Mouse (Mus musculus): ENCODE results near the gene Pnkp. TPM values are rescaled to one million over a fixed set of nuclear protein-coding genes. Genes with fewer than 3 reads are reported as not detected.

Pnkp gene
- polyA plus RNA-seq, 1 experiment from 2014 or later: 38.4 TPM

DNA sequence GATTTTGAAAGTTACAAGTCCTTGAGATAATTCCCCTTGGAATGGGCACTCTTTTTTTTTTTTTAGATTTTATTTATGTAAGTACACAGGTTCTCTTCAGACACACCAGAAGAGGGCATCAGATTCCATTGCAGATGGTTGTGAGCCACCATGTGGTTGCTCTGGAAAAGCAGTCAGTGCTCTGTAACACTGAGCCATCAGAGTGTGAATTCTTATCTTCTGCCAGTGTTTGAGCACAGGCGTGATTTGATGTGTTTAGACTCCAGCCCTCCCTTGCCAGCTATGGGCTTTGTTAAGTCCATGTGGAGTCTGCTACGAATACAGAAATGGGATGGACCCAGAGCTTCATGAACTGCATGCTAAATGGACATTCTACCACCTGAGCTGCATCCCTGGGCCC, 38.8 kb upstream of the Pnkp start:
- H3K27ac ChIP-seq (replicated peaks): peak overlapping the region; percentile 99; the same call in 1 of the 2 replicates
- no peak for DNase-seq (ENCODE audit: low spot score)
- no peaks in the 10 kb centered on the region for H3K9me3 ChIP-seq (replicated peaks)
- 61% methylated on average over 2 of the region's 2 CpGs for WGBS
- peaks cover 63% of the 10 kb centered on the region for H3K4me1 ChIP-seq
- H3K36me3 ChIP-seq: peaks cover 49% of the 10 kb centered on the region
- H3K4me3 ChIP-seq: peak overlapping the region; percentile 88
- no peaks in the 10 kb centered on the region for H3K27me3 ChIP-seq (ENCODE audit: low read depth, poor library complexity, severe bottlenecking)

DNA sequence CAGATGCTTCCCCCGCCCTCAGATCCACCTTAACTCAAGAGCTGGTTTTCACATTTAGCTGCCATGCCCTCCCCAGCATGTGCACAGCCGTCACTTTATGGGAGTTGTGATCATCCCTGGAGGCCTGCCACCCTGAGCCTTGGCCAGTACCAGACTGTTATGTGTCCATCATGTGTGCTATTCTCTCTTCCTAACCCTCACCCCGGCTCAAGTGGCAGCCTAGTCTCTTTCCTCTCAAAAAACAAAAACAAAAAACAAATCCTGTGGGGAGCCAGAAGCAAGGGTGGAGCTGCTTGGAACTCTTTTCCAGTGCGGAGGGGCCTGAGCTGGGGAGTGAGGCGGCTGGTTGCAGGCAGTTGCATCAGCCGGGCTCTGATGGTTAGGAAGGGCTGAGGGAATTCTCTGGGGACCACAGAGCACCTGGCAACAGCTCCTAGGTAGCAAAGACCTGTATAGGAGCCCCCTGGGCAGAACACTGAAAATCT, 38.1 kb upstream of the Pnkp start:
- Histone ChIP-seq H3K27me3 (ENCODE audit: low read depth, poor library complexity, severe bottlenecking) (no peaks in the 10 kb centered on the region), H3K9me3 (replicated peaks) (no peaks in the 10 kb centered on the region), H3K4me1 (peaks cover 69% of the 10 kb centered on the region), H3K4me3 (peak overlapping the region; percentile 88), H3K36me3 (peaks cover 47% of the 10 kb centered on the region), H3K27ac (replicated peaks) (peak overlapping the region; percentile 71)
- no peak for DNase-seq (ENCODE audit: low spot score)
- WGBS: 53% methylated on average over 6 of the region's 6 CpGs

DNA sequence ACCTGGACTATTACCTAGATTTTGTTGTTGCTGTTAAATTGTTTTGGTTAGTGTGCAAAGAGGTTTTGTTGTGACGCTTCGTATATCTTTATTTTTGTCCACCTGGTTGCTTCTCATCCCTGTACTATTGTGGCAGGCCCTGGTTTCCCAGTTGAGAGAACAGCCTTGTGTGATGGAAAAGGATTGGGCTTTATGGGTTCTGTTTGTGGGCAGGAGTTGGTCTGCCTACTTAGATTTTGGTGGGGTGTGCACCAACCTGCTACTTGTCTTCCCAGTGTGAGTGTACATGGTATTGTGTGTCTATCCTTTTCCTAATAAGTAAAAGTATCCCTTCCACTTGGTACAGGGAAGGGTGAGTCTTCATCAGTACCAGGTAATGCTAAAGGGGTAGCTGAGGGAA, 37.5 kb upstream of the Pnkp start:
- H3K4me3 ChIP-seq: peak overlapping the region; percentile 88
- 94% methylated on average over 2 of the region's 2 CpGs for WGBS
- H3K27me3 ChIP-seq (ENCODE audit: low read depth, poor library complexity, severe bottlenecking): no peaks in the 10 kb centered on the region
- peaks cover 73% of the 10 kb centered on the region for H3K4me1 ChIP-seq
- H3K9me3 ChIP-seq (replicated peaks): no peaks in the 10 kb centered on the region
- no peak for DNase-seq (ENCODE audit: low spot score)
- peak overlapping the region; percentile 71 for H3K27ac ChIP-seq (replicated peaks)
- peaks cover 42% of the 10 kb centered on the region; the same call in 1 of the 2 replicates for H3K36me3 ChIP-seq

DNA sequence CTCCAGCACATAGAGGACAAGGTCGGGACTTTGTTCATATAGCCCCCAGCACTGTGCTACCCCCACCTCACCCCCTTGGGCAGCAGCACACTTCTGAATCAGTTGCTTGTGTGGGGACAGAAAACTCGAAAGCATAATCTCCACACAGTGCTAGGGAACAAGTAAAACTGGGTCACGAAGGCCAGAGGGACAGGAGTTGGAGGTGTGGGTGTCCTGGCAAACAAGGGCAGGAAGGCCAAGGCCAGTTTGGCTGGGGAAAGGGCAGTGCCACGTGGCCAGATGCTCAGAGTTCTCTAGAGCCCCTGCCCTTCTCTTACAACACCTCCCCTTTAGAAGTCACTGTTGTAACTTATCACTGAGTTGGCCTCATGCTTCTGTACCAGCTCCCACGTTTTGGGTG, 37.1 kb upstream of the Pnkp start:
- peaks cover 41% of the 10 kb centered on the region; the same call in 1 of the 2 replicates for H3K36me3 ChIP-seq
- no peaks in the 10 kb centered on the region for H3K9me3 ChIP-seq (replicated peaks)
- no peaks in the 10 kb centered on the region for H3K27me3 ChIP-seq (ENCODE audit: low read depth, poor library complexity, severe bottlenecking)
- no peak for DNase-seq (ENCODE audit: low spot score)
- peaks cover 72% of the 10 kb centered on the region for H3K4me1 ChIP-seq
- 0 out of 2 replicates have a peak overlapping the region, but pooled peaks have one; percentile 6 for H3K27ac ChIP-seq (replicated peaks)
- H3K4me3 ChIP-seq: peak overlapping the region; percentile 88
- WGBS: 81% methylated on average over 5 of the region's 5 CpGs

DNA sequence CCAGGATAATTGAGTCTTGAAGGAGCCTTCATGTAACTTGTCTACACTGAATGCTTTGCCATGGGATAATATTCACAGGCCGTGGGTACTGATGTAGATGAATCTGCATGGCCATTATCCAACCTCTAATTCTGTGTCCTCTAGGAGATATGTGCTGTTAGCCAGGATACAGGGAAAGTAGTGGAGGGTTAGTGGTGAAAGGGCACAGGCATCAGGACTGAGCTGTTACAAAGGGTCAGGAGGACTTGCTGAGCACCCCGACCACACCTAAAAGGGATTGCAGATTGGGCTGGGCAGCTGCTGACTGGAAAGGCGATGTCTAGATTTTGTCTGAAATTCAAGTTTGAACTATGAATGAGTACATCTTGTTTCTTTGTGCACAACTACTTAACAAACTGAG, 36.4 kb upstream of the Pnkp start:
- Histone ChIP-seq H3K27ac (replicated peaks) (no peak overlapping the region), H3K4me1 (peaks cover 66% of the 10 kb centered on the region), H3K4me3 (no peak overlapping the region), H3K27me3 (ENCODE audit: low read depth, poor library complexity, severe bottlenecking) (no peaks in the 10 kb centered on the region), H3K9me3 (replicated peaks) (no peaks in the 10 kb centered on the region), H3K36me3 (peaks cover 44% of the 10 kb centered on the region)
- DNase-seq (ENCODE audit: low spot score): no peak
- WGBS: 88% methylated on average over 3 of the region's 3 CpGs

DNA sequence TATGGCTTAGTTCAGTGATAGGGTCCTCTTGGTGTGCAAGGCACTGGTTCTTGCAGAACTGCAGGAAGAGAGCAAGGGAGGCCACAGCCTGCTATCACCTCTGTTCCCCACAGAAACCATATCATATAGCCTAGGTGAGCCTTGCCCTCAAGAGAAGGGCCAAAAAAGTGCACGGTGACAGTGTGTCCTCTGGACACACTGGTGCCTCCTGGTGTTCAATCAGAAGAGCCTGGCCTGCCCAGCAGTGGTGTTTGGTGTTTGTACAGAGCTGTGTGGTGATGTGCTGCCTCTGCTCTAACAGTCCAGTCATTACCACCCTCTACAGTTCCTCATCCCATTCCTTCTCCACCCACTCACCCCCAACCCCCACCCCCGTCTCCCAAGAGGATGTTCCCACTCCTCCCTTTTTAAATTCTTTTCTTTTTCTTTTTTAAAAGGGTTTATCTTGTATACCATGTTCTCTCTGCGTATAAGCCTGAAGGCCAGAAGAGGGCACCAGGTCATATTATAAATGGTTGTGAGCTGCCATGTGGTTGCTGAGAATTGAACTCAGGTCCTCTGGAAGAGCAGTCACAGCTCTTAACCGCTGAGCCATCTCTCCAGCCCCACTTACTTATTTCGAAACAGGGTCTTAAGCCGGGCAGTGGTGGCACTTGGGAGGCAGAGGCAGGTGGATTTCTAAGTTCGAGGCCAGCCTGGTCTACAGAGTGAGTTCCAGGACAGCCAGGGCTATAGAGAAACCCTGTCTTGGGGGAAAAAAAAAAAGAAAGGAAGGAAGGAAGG, 35.1 kb upstream of the Pnkp start:
- H3K4me3 ChIP-seq: no peak overlapping the region
- peaks cover 66% of the 10 kb centered on the region for H3K4me1 ChIP-seq
- peaks cover 57% of the 10 kb centered on the region for H3K36me3 ChIP-seq
- 85% methylated on average over 7 of the region's 7 CpGs for WGBS
- DNase-seq (ENCODE audit: low spot score): no peak
- H3K27ac ChIP-seq (replicated peaks): no peak overlapping the region
- H3K9me3 ChIP-seq (replicated peaks): no peaks in the 10 kb centered on the region
- no peaks in the 10 kb centered on the region for H3K27me3 ChIP-seq (ENCODE audit: low read depth, poor library complexity, severe bottlenecking)

DNA sequence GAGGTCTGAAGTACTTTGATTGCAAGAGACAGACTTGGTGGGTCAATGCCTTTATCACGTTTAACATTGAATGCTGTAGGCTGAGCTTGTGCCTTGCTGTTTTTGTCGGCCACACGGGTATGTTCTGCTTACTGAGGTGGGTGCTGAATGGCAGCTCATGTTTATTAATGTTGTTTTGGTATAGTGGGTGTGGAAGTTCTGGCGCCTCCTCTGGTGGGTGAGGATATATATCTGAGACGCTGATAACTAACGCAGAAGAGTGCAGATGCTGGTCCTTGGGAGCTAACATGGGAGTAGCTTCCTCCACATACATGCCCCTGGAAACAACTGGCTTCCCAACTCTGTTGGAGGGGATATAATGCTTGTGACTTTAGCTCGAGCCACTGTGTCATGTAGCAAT, 33.5 kb upstream of the Pnkp start:
- no peaks in the 10 kb centered on the region for H3K27me3 ChIP-seq (ENCODE audit: low read depth, poor library complexity, severe bottlenecking)
- H3K36me3 ChIP-seq: peaks cover 68% of the 10 kb centered on the region
- H3K27ac ChIP-seq (replicated peaks): no peak overlapping the region
- H3K9me3 ChIP-seq (replicated peaks): no peaks in the 10 kb centered on the region
- no peak overlapping the region for H3K4me3 ChIP-seq
- peaks cover 53% of the 10 kb centered on the region for H3K4me1 ChIP-seq
- no peak for DNase-seq (ENCODE audit: low spot score)
- 54% methylated on average over 7 of the region's 7 CpGs for WGBS

DNA sequence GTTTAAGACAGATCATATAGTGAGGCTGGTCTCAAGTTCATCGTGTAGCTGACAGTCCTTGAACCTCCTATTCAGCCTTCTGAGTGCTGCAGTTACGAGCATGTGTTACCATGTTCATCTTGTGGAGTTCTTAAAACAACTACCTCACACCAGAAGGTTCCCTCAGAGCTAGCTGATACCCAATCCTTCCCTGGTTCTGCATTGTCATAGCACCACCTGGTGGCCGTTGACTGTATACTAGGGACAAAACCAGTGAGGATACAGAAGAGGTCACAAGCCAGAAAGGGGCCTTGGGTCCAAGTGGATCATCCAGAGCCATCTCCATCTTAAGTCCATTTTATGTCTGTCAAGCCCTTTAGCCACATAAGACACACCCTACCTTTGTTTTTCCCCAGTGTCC, 32.1 kb upstream of the Pnkp start:
- Histone ChIP-seq H3K4me3 (no peak overlapping the region), H3K9me3 (replicated peaks) (no peaks in the 10 kb centered on the region), H3K36me3 (peaks cover 70% of the 10 kb centered on the region), H3K27ac (replicated peaks) (no peak overlapping the region), H3K4me1 (peaks cover 38% of the 10 kb centered on the region), H3K27me3 (ENCODE audit: low read depth, poor library complexity, severe bottlenecking) (no peaks in the 10 kb centered on the region)
- WGBS: 40% methylated on average over 3 of the region's 3 CpGs
- DNase-seq (ENCODE audit: low spot score): peak; percentile 70

DNA sequence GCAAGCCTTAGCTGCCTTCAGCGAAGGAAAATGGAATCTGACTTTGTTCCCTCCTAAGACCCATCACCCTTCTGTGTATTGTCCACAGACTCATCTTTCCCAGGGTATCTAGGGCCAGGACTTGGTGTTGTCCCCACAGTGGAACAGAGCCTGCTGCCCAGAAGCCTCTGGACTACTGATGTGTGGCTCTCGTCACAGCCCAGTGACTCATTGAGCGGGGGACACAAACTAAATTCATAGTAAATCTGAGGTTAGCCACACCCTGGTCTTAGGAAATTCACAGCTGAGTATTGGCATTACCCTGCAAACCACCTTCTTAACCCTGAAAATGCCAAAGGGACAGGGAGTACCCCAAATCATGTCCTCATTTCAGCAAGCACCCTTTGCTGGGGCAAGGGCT, 30.2 kb upstream of the Pnkp start:
- no peak for DNase-seq (ENCODE audit: low spot score)
- Histone ChIP-seq H3K27ac (replicated peaks) (no peak overlapping the region), H3K4me3 (no peak overlapping the region), H3K9me3 (replicated peaks) (no peaks in the 10 kb centered on the region), H3K36me3 (peaks cover 73% of the 10 kb centered on the region), H3K27me3 (ENCODE audit: low read depth, poor library complexity, severe bottlenecking) (no peaks in the 10 kb centered on the region), H3K4me1 (peaks cover 21% of the 10 kb centered on the region)
- 89% methylated on average over 3 of the region's 3 CpGs for WGBS

DNA sequence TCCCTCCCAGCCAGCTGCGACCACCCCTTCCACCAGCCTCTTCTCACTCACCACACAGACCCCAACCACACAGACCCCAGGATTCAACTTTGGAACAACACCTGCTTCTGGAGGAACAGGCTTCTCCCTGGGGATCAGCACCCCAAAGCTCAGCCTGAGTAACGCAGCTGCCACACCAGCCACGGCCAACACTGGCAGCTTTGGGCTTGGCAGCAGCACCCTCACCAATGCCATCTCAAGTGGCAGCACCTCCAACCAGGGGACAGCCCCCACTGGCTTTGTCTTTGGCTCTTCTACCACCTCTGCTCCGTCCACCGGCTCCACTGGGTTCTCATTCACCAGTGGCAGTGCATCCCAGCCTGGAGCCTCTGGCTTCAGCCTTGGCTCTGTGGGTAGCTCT, 28.2 kb upstream of the Pnkp start:
- Histone ChIP-seq H3K27me3 (ENCODE audit: low read depth, poor library complexity, severe bottlenecking) (no peaks in the 10 kb centered on the region), H3K4me1 (peaks cover 11% of the 10 kb centered on the region), H3K27ac (replicated peaks) (no peak overlapping the region), H3K4me3 (peak overlapping the region; percentile 14; the same call in 1 of the 2 replicates), H3K36me3 (peaks cover 74% of the 10 kb centered on the region), H3K9me3 (replicated peaks) (no peaks in the 10 kb centered on the region)
- WGBS: 94% methylated on average over 5 of the region's 5 CpGs
- no peak for DNase-seq (ENCODE audit: low spot score)

DNA sequence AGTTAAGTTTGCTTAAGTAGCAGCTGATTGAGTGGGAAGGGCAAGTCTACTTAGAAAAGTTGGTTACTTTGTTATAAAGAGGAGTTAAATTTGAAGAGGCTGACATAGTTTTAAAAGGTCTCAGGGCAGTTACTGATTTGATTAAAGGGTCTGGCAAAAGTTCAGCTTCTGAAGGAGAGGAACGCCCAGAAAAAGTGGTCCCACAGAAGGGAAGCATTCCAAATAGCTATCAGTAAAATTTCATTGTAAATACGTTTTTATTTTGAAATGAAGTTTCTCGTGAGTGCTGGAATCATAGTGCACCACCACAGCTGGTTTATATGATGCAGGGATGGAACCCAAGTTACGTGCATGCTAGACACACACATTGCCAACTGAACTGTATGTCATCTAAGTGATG, 24.2 kb upstream of the Pnkp start:
- Histone ChIP-seq H3K9me3 (replicated peaks) (no peaks in the 10 kb centered on the region), H3K4me3 (no peak overlapping the region), H3K27ac (replicated peaks) (no peak overlapping the region), H3K27me3 (ENCODE audit: low read depth, poor library complexity, severe bottlenecking) (0 out of 2 replicates have a peak, but pooled peaks cover under 1% of the 10 kb centered on the region), H3K4me1 (peaks cover 5% of the 10 kb centered on the region; the same call in 1 of the 2 replicates), H3K36me3 (peaks cover 49% of the 10 kb centered on the region)
- DNase-seq (ENCODE audit: low spot score): no peak
- WGBS: 83% methylated on average over 4 of the region's 4 CpGs

DNA sequence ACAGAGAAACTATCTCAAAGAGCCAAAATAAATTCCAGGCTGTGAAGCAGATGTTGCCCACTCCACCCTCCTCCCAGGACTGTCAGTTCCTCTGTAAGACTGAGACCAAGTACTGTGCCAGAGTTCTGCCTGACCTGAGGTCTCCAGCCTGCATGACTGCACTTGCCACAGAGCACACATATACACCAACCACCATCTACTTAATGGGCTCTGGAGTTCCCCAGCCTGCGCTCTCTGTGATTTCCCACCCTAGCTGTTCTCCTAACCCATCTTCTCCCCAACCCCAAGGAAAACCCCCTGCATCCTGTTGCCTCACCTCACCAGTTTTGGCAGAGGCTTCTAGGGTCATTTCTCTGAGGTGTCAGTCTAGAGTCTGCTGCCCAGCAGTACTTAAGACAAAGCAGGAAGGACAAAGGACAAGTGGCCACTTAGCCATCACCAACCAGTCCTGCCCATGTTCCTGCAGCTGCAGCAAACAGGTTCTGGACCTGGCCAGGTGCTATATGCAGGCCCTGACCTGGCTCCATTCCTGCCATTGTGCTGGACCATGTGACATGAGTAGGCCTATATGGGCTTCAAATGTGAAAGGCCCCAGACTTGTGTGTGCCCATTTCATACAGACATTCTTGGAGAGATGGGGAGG, 21.4 kb upstream of the Pnkp start:
- no peak for DNase-seq (ENCODE audit: low spot score)
- peaks cover 22% of the 10 kb centered on the region for H3K4me1 ChIP-seq
- WGBS: 95% methylated on average over 1 of the region's 1 CpGs
- H3K27me3 ChIP-seq (ENCODE audit: low read depth, poor library complexity, severe bottlenecking): peaks cover 28% of the 10 kb centered on the region
- H3K27ac ChIP-seq (replicated peaks): no peak overlapping the region
- peaks cover 29% of the 10 kb centered on the region for H3K36me3 ChIP-seq
- no peaks in the 10 kb centered on the region for H3K9me3 ChIP-seq (replicated peaks)
- H3K4me3 ChIP-seq: no peak overlapping the region

DNA sequence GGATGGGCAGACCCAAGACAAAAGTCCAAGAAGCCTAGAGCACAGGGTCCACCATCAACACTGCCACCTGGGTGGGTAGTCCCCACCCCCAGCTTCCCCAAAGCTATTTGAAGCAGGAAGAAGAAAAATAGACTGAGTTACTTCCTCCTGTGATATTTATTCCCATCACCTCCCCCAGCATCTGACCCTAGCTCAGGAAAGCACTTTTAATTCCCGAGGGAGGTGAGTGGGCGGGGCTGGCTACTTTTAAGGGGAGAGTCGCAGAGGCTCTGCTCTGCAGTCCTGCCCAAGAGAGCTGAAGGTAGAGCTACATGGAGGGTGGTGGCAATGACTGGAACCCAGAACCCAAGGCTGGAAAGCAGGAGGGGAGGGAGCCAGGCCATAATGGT, 20.9 kb upstream of the Pnkp start:
- H3K27me3 ChIP-seq (ENCODE audit: low read depth, poor library complexity, severe bottlenecking): peaks cover 33% of the 10 kb centered on the region

More for the DNA sequence above, 20.9 kb upstream of the Pnkp start:
- Histone ChIP-seq H3K4me3 (no peak overlapping the region), H3K9me3 (replicated peaks) (no peaks in the 10 kb centered on the region), H3K36me3 (peaks cover 29% of the 10 kb centered on the region), H3K4me1 (peaks cover 25% of the 10 kb centered on the region), H3K27ac (replicated peaks) (no peak overlapping the region)
- 63% methylated on average over 3 of the region's 3 CpGs for WGBS
- DNase-seq (ENCODE audit: low spot score): no peak
